Mouse (Mus musculus) intestine, embryonic 14.5 days (tissue): ENCODE measurements at regions not wholly inside any gene's neighbourhood (a gene's known extent, or its start where the extent isn't known, plus 50 kb on each side); places are given as distances from the start of the nearest gene placed in this dataset.
"Not testable (repeated sequence)": the region's sequence is repeated elsewhere in the genome, so short reads cannot be mapped to it uniquely, and the experiment has no call there.

Experiments used
- ATAC-seq: fragments of 200-750 bp; cut with Nextera tagmentation; replicated peaks from 2 replicates; pipeline ENCODE4 v1.8.0; 2017; ENCODE audit warnings: low read depth, moderate number of reproducible peaks, moderate TSS enrichment, moderate library complexity; ENCODE audit not compliant: low FRiP score, low TSS enrichment
- DNase-seq: peaks from one replicate; pipeline ENCODE4 v3.0.0-alpha.2; 2018; ENCODE audit warnings: low spot score
- H3K27ac ChIP-seq: fragments of 300-500 bp; sonication (generic); 2 replicates; pipeline ENCODE4 v1.5.1; 2014; ENCODE audit warnings: low read depth, mild to moderate bottlenecking, control low read depth
- H3K27me3 ChIP-seq: fragments of 300-500 bp; sonication (generic); replicated peaks from 2 replicates; pipeline ENCODE4 v1.6.1; 2014; ENCODE audit warnings: low read length, control low read depth; ENCODE audit not compliant: control insufficient read depth, insufficient read depth
- H3K36me3 ChIP-seq: fragments of 300-500 bp; sonication (generic); 2 replicates; pipeline ENCODE4 v1.6.1; 2014; ENCODE audit warnings: low read length, control low read depth; ENCODE audit not compliant: control insufficient read depth, insufficient read depth
- H3K4me1 ChIP-seq: fragments of 300-500 bp; sonication (generic); replicated peaks from 2 replicates; pipeline ENCODE4 v1.6.1; 2014; ENCODE audit warnings: low read length, control low read depth, mixed read lengths; ENCODE audit not compliant: control insufficient read depth, insufficient read depth
- H3K4me2 ChIP-seq: fragments of 300-500 bp; sonication (generic); 2 replicates; pipeline ENCODE4 v1.6.1; 2014; ENCODE audit warnings: low read length
- H3K4me3 ChIP-seq: fragments of 300-500 bp; sonication (generic); 2 replicates; pipeline ENCODE4 v1.5.1; 2014; ENCODE audit warnings: low read depth, low read length, control low read depth, mixed read lengths
- H3K9ac ChIP-seq: fragments of 300-500 bp; sonication (generic); 2 replicates; pipeline ENCODE4 v1.6.1; 2014; ENCODE audit warnings: mild to moderate bottlenecking, low read length
- H3K9me3 ChIP-seq: fragments of 300-500 bp; sonication (generic); 2 replicates; pipeline ENCODE4 v1.6.1; 2016; ENCODE audit warnings: low read length, control low read depth; ENCODE audit not compliant: control insufficient read depth
- WGBS: fragments of 180-500 bp; shearing (Covaris S2); extraction: QIAGEN DNeasy Blood & Tissue Kit; methylation state at CpG from one replicate; pipeline ENCODE4 v1.1.7; 2014; 5-methylcytosine and 5-hydroxymethylcytosine counted together

- not testable (repeated sequence) for H3K36me3 ChIP-seq, H3K9me3 ChIP-seq, H3K4me2 ChIP-seq, H3K4me3 ChIP-seq, DNase-seq, H3K9ac ChIP-seq, H3K27me3 ChIP-seq, ATAC-seq, H3K4me1 ChIP-seq, H3K27ac ChIP-seq
- WGBS, result 60% methylated on average over 2 of the region's 2 CpGs
Measured at GRCm38 (mm10) chr3:6922647-6923046, 302.4 kb upstream of the 1700008P02Rik start.

GRCm38 (mm10) chr3:6920253-6920652, 300.0 kb upstream of the 1700008P02Rik start:
- H3K9me3 ChIP-seq, result no peaks in the 10 kb centered on the region
- no peak overlapping the region for H3K27ac ChIP-seq
- no peaks in the 10 kb centered on the region for H3K36me3 ChIP-seq
- WGBS, result 65% methylated on average over 3 of the region's 3 CpGs
- DNase-seq (no peak), ATAC-seq (no peak)
- no peak overlapping the region for H3K4me3 ChIP-seq
- H3K4me2 ChIP-seq, result no peak overlapping the region
- no peak overlapping the region for H3K9ac ChIP-seq
- H3K27me3 ChIP-seq, result no peaks in the 10 kb centered on the region
- no peaks in the 10 kb centered on the region for H3K4me1 ChIP-seq

GRCm38 (mm10) chr3:6887936-6888335, 267.7 kb upstream of the 1700008P02Rik start:
- no peak overlapping the region for H3K4me2 ChIP-seq
- H3K4me1 ChIP-seq, result no peaks in the 10 kb centered on the region
- ATAC-seq (no peak), DNase-seq (no peak)
- H3K27me3 ChIP-seq, result no peaks in the 10 kb centered on the region
- 58% methylated on average over 1 of the region's 1 CpGs for WGBS
- H3K27ac ChIP-seq, result no peak overlapping the region
- no peak overlapping the region for H3K9ac ChIP-seq
- no peak overlapping the region for H3K4me3 ChIP-seq
- no peaks in the 10 kb centered on the region for H3K9me3 ChIP-seq
- H3K36me3 ChIP-seq, result no peaks in the 10 kb centered on the region

- Histone ChIP-seq H3K27me3 (no peaks in the 10 kb centered on the region), H3K9ac (no peak overlapping the region), H3K9me3 (no peaks in the 10 kb centered on the region), H3K4me1 (no peaks in the 10 kb centered on the region), H3K27ac (no peak overlapping the region), H3K4me2 (no peak overlapping the region), H3K36me3 (no peaks in the 10 kb centered on the region), H3K4me3 (no peak overlapping the region)
- WGBS, result 72% methylated on average over 7 of the region's 7 CpGs
- ATAC-seq (no peak), DNase-seq (no peak)
Measured at GRCm38 (mm10) chr3:6887053-6887700, 266.9 kb upstream of the 1700008P02Rik start.

GRCm38 (mm10) chr3:6886200-6887052, 266.2 kb upstream of the 1700008P02Rik start:
- H3K27me3 ChIP-seq, result no peaks in the 10 kb centered on the region
- no peaks in the 10 kb centered on the region for H3K9me3 ChIP-seq
- no peak overlapping the region for H3K27ac ChIP-seq
- no peak overlapping the region for H3K4me3 ChIP-seq
- no peaks in the 10 kb centered on the region for H3K36me3 ChIP-seq
- no peak overlapping the region for H3K4me2 ChIP-seq
- WGBS, result 74% methylated on average over 4 of the region's 4 CpGs
- no peak for ATAC-seq
- no peak overlapping the region for H3K9ac ChIP-seq
- no peaks in the 10 kb centered on the region for H3K4me1 ChIP-seq
- DNase-seq, result no peak

- Histone ChIP-seq H3K4me3 (no peak overlapping the region), H3K36me3 (no peaks in the 10 kb centered on the region), H3K9me3 (no peaks in the 10 kb centered on the region), H3K27me3 (no peaks in the 10 kb centered on the region), H3K4me2 (no peak overlapping the region), H3K4me1 (no peaks in the 10 kb centered on the region), H3K9ac (no peak overlapping the region), H3K27ac (no peak overlapping the region)
- no peak for ATAC-seq
- WGBS, result 76% methylated on average over 1 of the region's 1 CpGs
- no peak for DNase-seq
Measured at GRCm38 (mm10) chr3:6883401-6883800, 263.2 kb upstream of the 1700008P02Rik start.

GRCm38 (mm10) chr3:6876265-6876664, 256.0 kb upstream of the 1700008P02Rik start:
- H3K27me3 ChIP-seq, result no peaks in the 10 kb centered on the region
- 95% methylated on average over 5 of the region's 5 CpGs for WGBS
- ATAC-seq, result no peak

GRCm38 (mm10) chr3:6872170-6872569, 251.9 kb upstream of the 1700008P02Rik start:
- Histone ChIP-seq H3K27ac (no peak overlapping the region), H3K4me2 (no peak overlapping the region), H3K27me3 (no peaks in the 10 kb centered on the region), H3K9me3 (no peaks in the 10 kb centered on the region), H3K36me3 (no peaks in the 10 kb centered on the region), H3K4me1 (no peaks in the 10 kb centered on the region), H3K9ac (no peak overlapping the region), H3K4me3 (no peak overlapping the region)
- DNase-seq (no peak), ATAC-seq (no peak)
- 77% methylated on average over 3 of the region's 3 CpGs for WGBS

More at GRCm38 (mm10) chr3:6876265-6876664, 256.0 kb upstream of the 1700008P02Rik start:
- Histone ChIP-seq H3K4me2 (no peak overlapping the region), H3K4me3 (no peak overlapping the region), H3K9ac (no peak overlapping the region), H3K36me3 (no peaks in the 10 kb centered on the region), H3K27ac (no peak overlapping the region), H3K9me3 (no peaks in the 10 kb centered on the region), H3K4me1 (no peaks in the 10 kb centered on the region)
- no peak for DNase-seq
